Mouse (Mus musculus) liver, adult 2 months (tissue): ENCODE measurements at regions not wholly inside any gene's neighbourhood (a gene's known extent, or its start where the extent isn't known, plus 50 kb on each side); places are given as distances from the start of the nearest gene placed in this dataset.

Experiments used
- CTCF ChIP-seq: fragments of 200-500 bp; IDR thresholded peaks from 2 replicates; pipeline ENCODE4 v1.5.1; 2011; ENCODE audit warnings: low read depth, low read length, control low read depth
- POLR2A ChIP-seq: fragments of 200-500 bp; IDR thresholded peaks from 2 replicates; pipeline ENCODE4 v1.6.1; 2011; ENCODE audit warnings: low read length, control low read depth; ENCODE audit not compliant: insufficient read depth; ENCODE audit errors: extremely low read depth

- TF ChIP-seq CTCF (no peak), POLR2A (no peak)
Observed at GRCm38 (mm10) chr17:83115146-83115545, 99.9 kb upstream of the Pkdcc start.
